Mouse (Mus musculus): ENCODE data around the gene Platr17.

- TF ChIP-seq CTCF (IDR thresholded peaks at IDR 0.05; ENCODE audit: insufficient read depth, low read length) (peak; percentile 49), POLR2A (IDR thresholded peaks at IDR 0.05; ENCODE audit: borderline replicate concordance, extremely low read depth, low read depth, low read length) (no peak)
These were observed 19.8 kb downstream of the Platr17 start for GRCm38 (mm10) chr17:33924577-33925283.
